Mouse (Mus musculus) thymus, adult 2 months (tissue): Measurements from ENCODE around the gene En1. TPM values are rescaled to one million over a fixed set of nuclear protein-coding genes. Genes with fewer than 3 reads are reported as not detected.

Experiments
- DNase-seq: peaks from one replicate; pipeline ENCODE4 v3.0.0; 2021
- H3K27ac ChIP-seq: fragments of 200-500 bp; 2 replicates; pipeline ENCODE4 v1.5.1; 2012; ENCODE audit warnings: low read length, control low read depth; ENCODE audit not compliant: control insufficient read depth, insufficient read depth
- H3K27me3 ChIP-seq: fragments of 200-500 bp; 2 replicates; pipeline ENCODE4 v1.6.1; 2012; ENCODE audit warnings: mild to moderate bottlenecking, low read length, moderate library complexity, mixed read lengths; ENCODE audit not compliant: control insufficient read depth, insufficient read depth
- H3K36me3 ChIP-seq: fragments of 200-500 bp; 2 replicates; pipeline ENCODE4 v1.6.1; 2012; ENCODE audit warnings: mild to moderate bottlenecking, low read length, moderate library complexity; ENCODE audit not compliant: control insufficient read depth, insufficient read depth
- H3K4me1 ChIP-seq: fragments of 200-500 bp; replicated peaks from 2 replicates; pipeline ENCODE4 v1.6.1; 2012; ENCODE audit warnings: low read length; ENCODE audit not compliant: control insufficient read depth, insufficient read depth
- H3K4me3 ChIP-seq: fragments of 200-500 bp; 2 replicates; pipeline ENCODE4 v1.5.1; 2012; ENCODE audit warnings: mild to moderate bottlenecking, low read length, control low read depth, moderate library complexity; ENCODE audit not compliant: control insufficient read depth, insufficient read depth
- CTCF ChIP-seq: fragments of 200-500 bp; IDR thresholded peaks from 2 replicates; pipeline ENCODE4 v1.5.1; 2012; ENCODE audit warnings: mild to moderate bottlenecking, control low read depth, low read length, moderate library complexity, borderline replicate concordance; ENCODE audit not compliant: control insufficient read depth, poor library complexity, insufficient read depth; ENCODE audit errors: extremely low read depth
- POLR2A ChIP-seq: fragments of 200-500 bp; IDR thresholded peaks from 2 replicates; pipeline ENCODE4 v1.6.1; 2012; ENCODE audit warnings: mild to moderate bottlenecking, low read length, control low read depth, moderate library complexity; ENCODE audit not compliant: control insufficient read depth, poor library complexity, insufficient read depth; ENCODE audit errors: extremely low read depth
- WGBS: fragments of 180-500 bp; shearing (Covaris S2); methylation state at CpG from one replicate; pipeline ENCODE4 v1.1.7; 2018; 5-methylcytosine and 5-hydroxymethylcytosine counted together
- polyA plus RNA-seq: library from polyadenylated mRNA; depleted of rRNA; stranded (reverse); fragments of >200 nt; gene quantifications from 2 replicates; pipeline ENCODE4 v1.2.3, GENCODE M21; 2012

Gene En1
- polyA plus RNA-seq, 1 experiment: 0.07 TPM

DNA sequence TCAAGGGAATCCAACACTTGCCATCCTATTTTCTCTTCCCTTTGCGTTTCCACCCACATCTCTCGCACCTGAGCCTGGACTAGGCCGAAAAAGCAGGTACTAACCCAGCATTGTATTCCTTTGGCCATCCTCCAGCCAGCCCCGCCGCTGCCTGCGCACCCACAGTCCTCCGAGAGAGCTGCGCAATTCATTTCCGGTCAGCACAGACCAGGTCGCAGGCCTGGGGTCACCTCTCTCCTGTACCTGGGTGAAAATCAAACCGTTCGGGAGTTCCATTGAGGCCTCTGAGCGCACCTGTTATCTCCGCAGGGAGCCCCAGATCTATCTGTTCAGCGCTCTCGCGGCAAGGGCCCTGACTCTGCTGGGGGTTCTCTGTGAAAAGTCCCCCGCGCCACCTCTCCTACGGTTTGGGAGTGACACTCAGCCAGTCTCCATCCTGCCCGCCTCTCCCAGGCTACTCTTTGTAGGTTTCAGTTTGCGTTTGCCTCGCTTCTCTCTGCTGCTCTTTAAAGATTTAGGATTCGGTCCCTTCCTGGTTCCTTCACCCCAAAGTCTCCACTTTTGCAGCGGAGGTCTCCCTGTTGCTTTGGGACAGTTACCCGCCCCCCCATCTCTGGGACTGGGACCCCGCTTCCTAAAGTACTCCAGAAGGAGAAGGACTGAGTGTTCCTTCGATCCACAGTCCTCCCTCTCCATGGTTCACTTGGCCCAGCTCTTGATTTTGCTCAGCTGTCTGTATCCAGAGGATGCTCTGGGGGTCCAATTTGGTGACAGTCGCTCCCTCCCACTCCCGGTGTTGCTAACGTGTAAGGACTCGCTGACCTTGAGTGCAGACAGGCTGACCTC lies 11.5 kb downstream of the En1 start:
- DNase-seq: no peak
- 10% methylated on average over 32 of the region's 32 CpGs for WGBS
- no peak overlapping the region for H3K4me3 ChIP-seq

DNA sequence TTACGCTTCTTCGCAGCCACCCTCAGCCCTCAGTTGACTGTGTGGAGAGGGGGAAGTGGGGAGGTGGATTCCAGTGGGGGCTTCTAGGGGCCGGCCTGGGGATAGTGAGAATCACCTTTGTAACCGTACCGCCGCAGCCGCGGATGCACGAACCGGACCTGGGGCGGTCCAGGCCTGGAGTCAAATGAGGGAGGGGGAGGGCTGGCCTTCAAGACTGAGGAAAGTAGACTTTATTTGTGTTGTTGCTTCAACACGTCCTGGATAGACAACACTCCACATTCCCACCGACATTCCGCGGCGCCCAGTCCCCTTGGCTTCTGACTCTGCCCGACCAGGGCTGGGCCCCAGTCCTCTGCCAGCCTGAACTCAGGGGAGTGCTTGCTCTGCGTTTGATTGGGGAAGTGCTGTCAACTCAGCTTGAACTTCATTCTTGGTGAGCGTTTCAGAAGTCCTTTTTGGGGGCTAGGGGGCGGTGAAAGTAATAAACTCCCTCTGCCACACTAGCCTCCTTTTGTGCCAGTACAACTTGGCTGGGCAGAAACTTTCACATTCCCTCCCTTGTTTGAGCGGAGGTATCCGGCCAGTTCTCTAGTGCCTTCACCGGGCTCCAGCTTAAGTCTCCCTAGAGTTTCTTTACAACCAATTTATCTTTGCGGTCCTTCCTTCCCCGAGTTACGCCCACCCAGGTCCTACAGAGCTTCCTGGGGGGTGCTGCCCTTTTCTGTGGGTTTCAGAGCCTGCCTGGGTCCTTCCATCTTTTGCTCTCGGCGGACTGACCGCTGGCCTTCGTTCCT lies 12.3 kb downstream of the En1 start:
- H3K27me3 ChIP-seq: peaks cover 11% of the 10 kb centered on the region; the same call in 1 of the 2 replicates
- H3K27ac ChIP-seq: no peak overlapping the region
- 6% methylated on average over 30 of the region's 30 CpGs for WGBS
- no peak for DNase-seq
- TF ChIP-seq POLR2A: no peak
- no peak for TF ChIP-seq CTCF
- H3K4me1 ChIP-seq: no peaks in the 10 kb centered on the region
- H3K4me3 ChIP-seq: no peak overlapping the region
- H3K36me3 ChIP-seq: no peaks in the 10 kb centered on the region

More for the DNA sequence above, 11.5 kb downstream of the En1 start:
- Histone ChIP-seq H3K27me3 (peaks cover 11% of the 10 kb centered on the region; the same call in 1 of the 2 replicates), H3K36me3 (no peaks in the 10 kb centered on the region), H3K4me1 (no peaks in the 10 kb centered on the region), H3K27ac (no peak overlapping the region)
- TF ChIP-seq CTCF (no peak), POLR2A (no peak)

DNA sequence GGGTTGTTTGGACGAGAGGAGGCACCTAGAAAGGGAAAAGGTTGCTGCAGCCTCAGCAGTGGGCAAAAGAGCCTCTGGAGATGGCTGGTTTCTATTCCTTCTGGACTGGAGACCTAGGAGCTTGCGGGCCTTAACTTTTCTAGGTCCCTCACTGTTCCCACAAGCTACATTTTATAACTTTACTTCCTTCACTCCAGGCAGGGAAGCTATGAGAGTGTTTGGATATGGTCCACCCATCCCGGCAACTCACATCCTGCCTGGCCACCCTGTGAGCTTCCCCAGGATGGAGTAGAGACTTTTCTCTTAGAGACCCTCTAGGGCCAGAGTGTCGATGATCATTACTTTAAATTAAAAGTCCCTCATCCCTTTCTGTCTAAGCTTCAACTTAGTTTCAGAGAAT lies 13.3 kb downstream of the En1 start:
- DNase-seq: no peak
- Histone ChIP-seq H3K27ac (no peak overlapping the region), H3K4me3 (no peak overlapping the region), H3K36me3 (no peaks in the 10 kb centered on the region), H3K4me1 (no peaks in the 10 kb centered on the region), H3K27me3 (peaks cover 9% of the 10 kb centered on the region; the same call in 1 of the 2 replicates)
- no peak for TF ChIP-seq POLR2A
- TF ChIP-seq CTCF: no peak
- 7% methylated on average over 4 of the region's 4 CpGs for WGBS

DNA sequence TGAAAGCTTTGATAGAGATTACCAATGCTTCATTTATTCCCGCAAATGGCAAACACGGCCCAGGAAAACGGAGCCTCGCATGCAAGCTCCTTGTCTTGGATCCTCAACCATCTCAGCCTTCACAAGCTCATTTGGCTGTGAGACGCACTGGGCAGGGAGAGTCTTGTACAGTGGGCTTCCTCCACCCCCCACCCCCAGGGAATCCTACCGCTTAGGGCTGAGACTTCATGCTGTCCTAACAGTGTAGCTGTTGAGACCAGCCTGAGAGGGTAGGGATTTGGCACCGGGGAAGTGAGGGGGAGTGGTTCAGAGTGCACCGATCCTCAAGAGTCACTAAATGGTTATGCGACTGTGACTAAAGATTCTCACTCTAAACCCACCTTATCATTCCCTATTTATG lies 13.7 kb downstream of the En1 start:
- no peak overlapping the region for H3K27ac ChIP-seq
- TF ChIP-seq CTCF (no peak), POLR2A (no peak)
- no peak for DNase-seq
- H3K4me3 ChIP-seq: no peak overlapping the region
- H3K27me3 ChIP-seq: peaks cover 9% of the 10 kb centered on the region; the same call in 1 of the 2 replicates
- H3K4me1 ChIP-seq: no peaks in the 10 kb centered on the region
- 8% methylated on average over 9 of the region's 9 CpGs for WGBS
- H3K36me3 ChIP-seq: no peaks in the 10 kb centered on the region

DNA sequence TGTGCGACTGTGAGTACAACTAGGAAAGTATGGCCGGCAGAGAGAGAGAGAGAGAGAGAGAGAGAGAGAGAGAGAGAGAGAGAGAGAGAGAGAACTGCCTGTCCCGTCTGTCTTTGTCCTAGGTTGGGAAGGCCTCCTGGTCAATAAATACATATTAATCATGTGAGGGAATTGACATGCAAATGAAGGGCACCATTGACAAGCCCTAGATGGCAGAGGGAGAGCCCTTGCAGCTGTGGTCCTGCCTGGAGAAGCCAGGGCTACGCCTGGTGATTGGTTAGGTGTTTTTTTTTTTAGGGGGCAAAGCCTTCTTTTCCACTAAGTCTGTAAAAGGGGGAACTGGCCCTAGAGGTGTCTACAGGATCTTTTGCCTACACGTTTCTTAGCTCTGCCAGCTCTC lies 19.2 kb downstream of the En1 start:
- WGBS: 43% methylated on average over 5 of the region's 5 CpGs
- DNase-seq: no peak
- Histone ChIP-seq H3K27ac (no peak overlapping the region), H3K4me3 (no peak overlapping the region), H3K27me3 (no peaks in the 10 kb centered on the region), H3K4me1 (no peaks in the 10 kb centered on the region), H3K36me3 (no peaks in the 10 kb centered on the region)
- TF ChIP-seq CTCF (no peak), POLR2A (no peak)

DNA sequence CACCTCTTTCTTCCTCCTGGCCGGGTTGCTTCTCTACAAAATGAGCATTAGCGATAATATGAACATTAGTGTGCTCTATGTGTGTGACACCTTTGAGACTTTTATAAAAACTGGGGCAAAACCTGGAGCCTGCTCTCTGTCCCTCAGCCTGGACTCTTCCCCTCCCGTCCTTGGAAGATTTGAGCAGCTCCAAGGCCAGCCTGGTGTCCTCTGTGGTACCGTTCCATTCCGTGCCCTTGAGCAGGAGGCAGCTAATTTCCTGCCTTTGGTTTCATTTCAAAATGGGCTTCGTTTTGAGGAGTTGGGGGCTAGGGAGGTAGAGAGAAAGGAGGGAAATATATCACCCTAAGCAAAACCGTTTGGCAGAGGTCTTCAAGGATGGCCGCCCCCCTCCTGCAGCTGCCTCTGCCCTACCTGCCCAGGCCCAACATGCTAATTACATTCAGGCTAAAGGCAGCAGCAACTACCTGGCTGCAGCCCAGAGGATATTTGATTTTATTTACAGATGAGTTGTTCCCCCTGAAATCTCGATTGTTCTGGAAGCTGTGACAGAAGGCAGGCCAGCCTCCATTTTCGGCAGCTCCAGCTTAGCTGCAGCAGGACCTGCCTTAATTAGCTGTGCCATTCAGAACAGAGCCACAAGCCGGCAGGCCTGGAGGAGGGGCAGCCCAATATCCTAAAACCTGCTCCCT lies 24.9 kb downstream of the En1 start:
- TF ChIP-seq CTCF: no peak
- no peak for TF ChIP-seq POLR2A
- 62% methylated on average over 11 of the region's 11 CpGs for WGBS
- H3K36me3 ChIP-seq: no peaks in the 10 kb centered on the region
- no peaks in the 10 kb centered on the region for H3K27me3 ChIP-seq
- no peak overlapping the region for H3K4me3 ChIP-seq
- no peak overlapping the region for H3K27ac ChIP-seq
- no peaks in the 10 kb centered on the region for H3K4me1 ChIP-seq
- no peak for DNase-seq

DNA sequence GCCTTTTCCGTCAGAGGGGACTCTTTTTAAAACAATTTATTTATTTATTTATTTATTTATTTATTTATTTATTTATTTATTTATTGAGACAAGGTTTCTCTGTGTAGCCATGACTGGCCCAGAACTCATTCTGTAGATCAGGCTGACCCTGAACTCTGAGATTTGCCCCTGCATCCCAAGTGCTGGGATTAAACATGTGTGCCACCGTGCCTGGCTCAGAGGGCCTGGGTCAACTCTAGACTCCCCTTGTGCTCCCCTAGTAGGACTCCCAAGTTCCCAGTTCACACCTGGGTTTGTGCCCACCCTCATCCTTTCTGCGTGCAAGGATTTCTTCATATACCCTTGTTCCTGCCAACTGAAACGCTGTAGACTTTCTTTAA lies 25.4 kb downstream of the En1 start:
- DNase-seq: no peak
- Histone ChIP-seq H3K27me3 (no peaks in the 10 kb centered on the region), H3K4me3 (no peak overlapping the region), H3K4me1 (no peaks in the 10 kb centered on the region), H3K36me3 (no peaks in the 10 kb centered on the region), H3K27ac (no peak overlapping the region)
- 90% methylated on average over 4 of the region's 4 CpGs for WGBS
- TF ChIP-seq POLR2A: no peak
- no peak for TF ChIP-seq CTCF
